Mouse (Mus musculus): Measurements from ENCODE around the gene Kcng1. TPM values are rescaled to one million over a fixed set of nuclear protein-coding genes. Genes with fewer than 3 reads are reported as not detected.

Kcng1 gene
- polyA plus RNA-seq, 1 experiment: not detected

DNA sequence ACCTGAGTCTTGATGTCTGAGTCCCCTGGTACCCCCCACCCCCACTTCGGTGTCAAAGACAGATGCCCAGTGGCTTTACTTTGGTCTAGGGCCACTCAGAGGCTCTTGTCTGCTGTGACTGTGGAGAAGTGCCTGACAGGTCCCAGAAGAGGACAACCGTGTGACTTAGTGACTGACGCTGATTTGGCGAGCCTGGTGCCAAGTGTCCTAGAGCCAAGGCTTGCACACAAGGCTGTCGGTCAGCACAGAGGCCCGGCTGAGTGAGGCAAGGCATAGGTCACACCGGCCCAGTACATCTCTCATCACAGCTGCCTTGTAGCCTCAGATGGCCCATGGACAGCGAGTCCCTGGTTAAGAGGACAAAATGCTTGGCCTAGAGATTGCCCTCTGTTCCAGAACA is 22.5 kb downstream of the Kcng1 start:
- TF ChIP-seq USF1 (IDR thresholded peaks at IDR 0.05; ENCODE audit: low read depth) (no peak), MYOG (IDR thresholded peaks at IDR 0.05; ENCODE audit: control insufficient read depth, extremely low read depth, insufficient read length) (no peak), MAX (IDR thresholded peaks at IDR 0.05) (no peak), CTCF (IDR thresholded peaks at IDR 0.05; ENCODE audit: control insufficient read depth, insufficient read depth, insufficient read length) (no peak), MYOD1 (IDR thresholded peaks at IDR 0.05; ENCODE audit: control insufficient read depth, insufficient read length, low read depth) (no peak), CEBPB (IDR thresholded peaks at IDR 0.05; ENCODE audit: low read depth) (no peak), FOSL1 (IDR thresholded peaks at IDR 0.05; ENCODE audit: insufficient read depth, low read length, poor library complexity, severe bottlenecking) (no peak)
- Histone ChIP-seq H3K27me3 (ENCODE audit: control insufficient read depth, insufficient read depth, insufficient read length) (peaks cover 75% of the 10 kb centered on the region), H3ac (ENCODE audit: control insufficient read depth, insufficient read length, low read depth) (no peak overlapping the region), H3K79me2 (ENCODE audit: control insufficient read depth, insufficient read depth) (no peaks in the 10 kb centered on the region), H3K79me3 (ENCODE audit: low read depth) (no peaks in the 10 kb centered on the region), H3K4me3 (ENCODE audit: insufficient read depth, poor library complexity, severe bottlenecking) (no peak overlapping the region), H3K36me3 (ENCODE audit: control insufficient read depth, insufficient read depth) (no peaks in the 10 kb centered on the region)

DNA sequence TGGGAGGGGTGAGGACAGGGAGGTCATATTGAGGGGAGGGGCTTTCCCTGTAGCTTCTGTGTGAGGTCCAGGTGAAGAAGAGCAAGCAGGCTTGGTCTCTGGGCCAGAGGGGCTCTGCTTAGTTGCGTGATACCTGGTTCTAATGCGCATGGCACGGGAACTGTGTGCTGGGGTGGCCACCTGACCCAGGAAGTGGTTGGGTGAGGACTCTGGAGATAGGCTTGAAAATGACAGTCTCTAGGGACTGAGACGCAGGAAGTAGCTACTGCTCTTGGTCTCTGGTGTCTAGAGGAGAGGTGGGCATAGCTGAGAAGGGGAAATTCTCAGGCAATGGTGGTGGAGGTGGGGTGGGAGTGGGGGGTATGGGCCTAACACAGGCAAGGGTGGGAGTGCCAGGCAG is 24.3 kb downstream of the Kcng1 start:
- Histone ChIP-seq H3K36me3 (ENCODE audit: control insufficient read depth, insufficient read depth) (no peaks in the 10 kb centered on the region), H3ac (ENCODE audit: control insufficient read depth, insufficient read length, low read depth) (no peak overlapping the region), H3K4me3 (ENCODE audit: insufficient read depth, poor library complexity, severe bottlenecking) (no peak overlapping the region), H3K27me3 (ENCODE audit: control insufficient read depth, insufficient read depth, insufficient read length) (peaks cover 74% of the 10 kb centered on the region), H3K79me2 (ENCODE audit: control insufficient read depth, insufficient read depth) (no peaks in the 10 kb centered on the region), H3K79me3 (ENCODE audit: low read depth) (no peaks in the 10 kb centered on the region)
- TF ChIP-seq MYOD1 (IDR thresholded peaks at IDR 0.05; ENCODE audit: control insufficient read depth, insufficient read length, low read depth): no peak
- TF ChIP-seq MAX (IDR thresholded peaks at IDR 0.05): no peak
- TF ChIP-seq CEBPB (IDR thresholded peaks at IDR 0.05; ENCODE audit: low read depth): no peak
- TF ChIP-seq USF1 (IDR thresholded peaks at IDR 0.05; ENCODE audit: low read depth): no peak
- TF ChIP-seq CTCF (IDR thresholded peaks at IDR 0.05; ENCODE audit: control insufficient read depth, insufficient read depth, insufficient read length): no peak
- no peak for TF ChIP-seq MYOG (IDR thresholded peaks at IDR 0.05; ENCODE audit: control insufficient read depth, extremely low read depth, insufficient read length)
- TF ChIP-seq FOSL1 (IDR thresholded peaks at IDR 0.05; ENCODE audit: insufficient read depth, low read length, poor library complexity, severe bottlenecking): no peak

DNA sequence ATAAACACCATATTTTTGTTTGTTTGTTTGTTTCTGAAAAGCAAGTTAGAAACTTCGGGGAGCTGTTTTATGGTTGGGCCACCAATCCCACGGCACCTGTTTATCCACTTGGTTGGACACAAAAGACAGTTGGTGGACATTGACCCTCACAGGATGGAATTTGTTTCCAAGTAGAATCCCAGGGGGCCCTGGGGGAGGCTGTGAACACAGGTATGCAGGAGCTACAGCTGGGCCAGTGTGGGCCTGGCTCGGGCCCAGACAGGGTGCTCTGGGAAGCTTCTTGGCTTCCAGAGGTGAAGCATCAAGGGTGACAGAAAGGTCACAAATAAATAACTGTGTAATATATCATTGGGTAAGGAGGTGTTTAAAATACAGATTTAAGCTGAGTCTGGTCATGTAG is 25.0 kb downstream of the Kcng1 start:
- Histone ChIP-seq H3K36me3 (ENCODE audit: control insufficient read depth, insufficient read depth) (no peaks in the 10 kb centered on the region), H3K4me3 (ENCODE audit: insufficient read depth, poor library complexity, severe bottlenecking) (no peak overlapping the region), H3ac (ENCODE audit: control insufficient read depth, insufficient read length, low read depth) (no peak overlapping the region), H3K79me2 (ENCODE audit: control insufficient read depth, insufficient read depth) (no peaks in the 10 kb centered on the region), H3K79me3 (ENCODE audit: low read depth) (no peaks in the 10 kb centered on the region), H3K27me3 (ENCODE audit: control insufficient read depth, insufficient read depth, insufficient read length) (peaks cover 67% of the 10 kb centered on the region)
- no peak for TF ChIP-seq CTCF (IDR thresholded peaks at IDR 0.05; ENCODE audit: control insufficient read depth, insufficient read depth, insufficient read length)
- no peak for TF ChIP-seq FOSL1 (IDR thresholded peaks at IDR 0.05; ENCODE audit: insufficient read depth, low read length, poor library complexity, severe bottlenecking)

GRCm38 (mm10) chr2:168253822-168254221 is 27.7 kb downstream of the Kcng1 start:
- H3K27me3 ChIP-seq (ENCODE audit: control insufficient read depth, insufficient read depth, insufficient read length): peaks cover 41% of the 10 kb centered on the region
- no peaks in the 10 kb centered on the region for H3K79me2 ChIP-seq (ENCODE audit: control insufficient read depth, insufficient read depth)
- TF ChIP-seq CTCF (IDR thresholded peaks at IDR 0.05; ENCODE audit: control insufficient read depth, insufficient read depth, insufficient read length) (no peak), MYOD1 (IDR thresholded peaks at IDR 0.05; ENCODE audit: control insufficient read depth, insufficient read length, low read depth) (no peak), MAX (IDR thresholded peaks at IDR 0.05) (no peak), USF1 (IDR thresholded peaks at IDR 0.05; ENCODE audit: low read depth) (no peak), MYOG (IDR thresholded peaks at IDR 0.05; ENCODE audit: control insufficient read depth, extremely low read depth, insufficient read length) (no peak), FOSL1 (IDR thresholded peaks at IDR 0.05; ENCODE audit: insufficient read depth, low read length, poor library complexity, severe bottlenecking) (no peak), CEBPB (IDR thresholded peaks at IDR 0.05; ENCODE audit: low read depth) (no peak)
- H3K79me3 ChIP-seq (ENCODE audit: low read depth): no peaks in the 10 kb centered on the region
- no peaks in the 10 kb centered on the region for H3K36me3 ChIP-seq (ENCODE audit: control insufficient read depth, insufficient read depth)
- H3ac ChIP-seq (ENCODE audit: control insufficient read depth, insufficient read length, low read depth): no peak overlapping the region
- H3K4me3 ChIP-seq (ENCODE audit: insufficient read depth, poor library complexity, severe bottlenecking): no peak overlapping the region

DNA sequence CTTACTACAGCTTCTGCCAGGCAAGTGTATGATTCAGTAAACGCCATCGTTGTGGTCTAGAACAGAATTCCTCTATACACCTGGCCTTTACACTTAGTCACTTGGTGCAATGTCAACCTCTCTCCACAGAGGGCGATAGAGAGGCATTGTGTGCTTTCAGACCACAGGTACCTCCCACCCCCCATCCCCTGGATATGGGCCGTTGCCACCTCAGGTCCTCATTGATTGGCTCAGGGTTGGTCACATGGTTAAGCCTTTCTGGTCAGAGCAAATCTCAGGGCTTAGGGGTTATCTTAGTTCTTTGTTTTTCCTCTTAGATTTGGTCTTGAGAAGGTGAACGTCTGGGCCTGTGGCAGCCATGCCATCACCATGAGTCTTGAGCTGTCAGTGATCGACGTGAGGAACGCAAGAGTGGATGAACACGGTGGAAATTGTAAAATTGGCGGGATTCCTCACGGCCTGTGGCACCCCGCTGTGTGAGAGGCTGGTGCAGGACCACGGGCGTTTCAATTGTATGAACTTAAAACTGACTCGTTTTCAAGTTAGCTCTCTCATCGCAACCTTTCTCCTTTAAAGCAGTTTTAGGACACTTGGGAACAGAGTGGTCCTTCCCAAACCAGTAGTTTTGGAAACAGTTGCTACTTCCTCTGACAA is 28.8 kb downstream of the Kcng1 start:
- H3K79me2 ChIP-seq (ENCODE audit: control insufficient read depth, insufficient read depth): no peaks in the 10 kb centered on the region
- no peaks in the 10 kb centered on the region for H3K36me3 ChIP-seq (ENCODE audit: control insufficient read depth, insufficient read depth)
- TF ChIP-seq CTCF (IDR thresholded peaks at IDR 0.05; ENCODE audit: control insufficient read depth, insufficient read depth, insufficient read length) (no peak), USF1 (IDR thresholded peaks at IDR 0.05; ENCODE audit: low read depth) (no peak), FOSL1 (IDR thresholded peaks at IDR 0.05; ENCODE audit: insufficient read depth, low read length, poor library complexity, severe bottlenecking) (no peak), CEBPB (IDR thresholded peaks at IDR 0.05; ENCODE audit: low read depth) (no peak), MAX (IDR thresholded peaks at IDR 0.05) (no peak), MYOD1 (IDR thresholded peaks at IDR 0.05; ENCODE audit: control insufficient read depth, insufficient read length, low read depth) (no peak), MYOG (IDR thresholded peaks at IDR 0.05; ENCODE audit: control insufficient read depth, extremely low read depth, insufficient read length) (no peak)
- H3K27me3 ChIP-seq (ENCODE audit: control insufficient read depth, insufficient read depth, insufficient read length): peaks cover 36% of the 10 kb centered on the region
- no peaks in the 10 kb centered on the region for H3K79me3 ChIP-seq (ENCODE audit: low read depth)
- H3ac ChIP-seq (ENCODE audit: control insufficient read depth, insufficient read length, low read depth): no peak overlapping the region
- H3K4me3 ChIP-seq (ENCODE audit: insufficient read depth, poor library complexity, severe bottlenecking): no peak overlapping the region

GRCm38 (mm10) chr2:168250270-168250669 is 31.3 kb downstream of the Kcng1 start:
- Histone ChIP-seq H3K79me2 (ENCODE audit: control insufficient read depth, insufficient read depth) (no peaks in the 10 kb centered on the region), H3K27me3 (ENCODE audit: control insufficient read depth, insufficient read depth, insufficient read length) (peaks cover 32% of the 10 kb centered on the region), H3K4me3 (ENCODE audit: insufficient read depth, poor library complexity, severe bottlenecking) (no peak overlapping the region), H3K79me3 (ENCODE audit: low read depth) (no peaks in the 10 kb centered on the region), H3K36me3 (ENCODE audit: control insufficient read depth, insufficient read depth) (no peaks in the 10 kb centered on the region), H3ac (ENCODE audit: control insufficient read depth, insufficient read length, low read depth) (no peak overlapping the region)
- TF ChIP-seq CTCF (IDR thresholded peaks at IDR 0.05; ENCODE audit: control insufficient read depth, insufficient read depth, insufficient read length): peak; percentile 67
- TF ChIP-seq FOSL1 (IDR thresholded peaks at IDR 0.05; ENCODE audit: insufficient read depth, low read length, poor library complexity, severe bottlenecking): no peak

Data from C2C12 (cell line).